Mouse (Mus musculus): ENCODE measurements around the gene Vti1b. TPM values are rescaled to one million over a fixed set of nuclear protein-coding genes. Genes with fewer than 3 reads are reported as not detected.

The Vti1b gene
- polyA plus RNA-seq (2017; shearing (Covaris generic)): 107 TPM

GRCm38 (mm10) chr12:79172019-79172941, at the start of gene Vti1b:
Gene Vti1b (minus strand): TSS chr12:79172667.

GRCm38 (mm10) chr12:79208703-79209464, 36.4 kb upstream of the Vti1b start, which contains the start of gene Rdh12:
Gene Rdh12 (plus strand): TSS chr12:79208914.

GRCm38 (mm10) chr12:79192193-79192592, 19.7 kb upstream of the Vti1b start, which contains the start of gene Rdh11:
Gene Rdh11 (minus strand): TSS chr12:79192293.

GRCm38 (mm10) chr12:79130299-79131177, 41.9 kb downstream of the Vti1b start, which contains the start of gene Arg2:
Gene Arg2 (plus strand): TSS chr12:79130777.

Other genes starting within 250 kb of the Vti1b start
- 17.4 TPM for gene Tmem229b, start 165.0 kb downstream of the Vti1b start, polyA plus RNA-seq (2017; shearing (Covaris generic))
- gene Plekhh1, start 143.5 kb downstream of the Vti1b start, polyA plus RNA-seq (2017; shearing (Covaris generic)): not detected
- gene Pigh, start 83.0 kb downstream of the Vti1b start, polyA plus RNA-seq (2017; shearing (Covaris generic)): 4.5 TPM
- 0.52 TPM for gene Arg2, start 41.9 kb downstream of the Vti1b start, polyA plus RNA-seq (2017; shearing (Covaris generic))
- gene Rdh11, start 19.6 kb upstream of the Vti1b start, polyA plus RNA-seq (2017; shearing (Covaris generic)): 21.1 TPM
- 6.9 TPM for gene Rdh12, start 36.2 kb upstream of the Vti1b start, polyA plus RNA-seq (2017; shearing (Covaris generic))
- 21.4 TPM for gene Zfyve26, start 123.6 kb upstream of the Vti1b start, polyA plus RNA-seq (2017; shearing (Covaris generic))
- 0.67 TPM for gene Rad51b, start 124.6 kb upstream of the Vti1b start, polyA plus RNA-seq (2017; shearing (Covaris generic))

Data from effector memory CD4-positive, alpha-beta T cell, adult 5 months (primary cell).